Mouse (Mus musculus): Measurements from ENCODE around the gene Parp8.

Parp8 gene

DNA sequence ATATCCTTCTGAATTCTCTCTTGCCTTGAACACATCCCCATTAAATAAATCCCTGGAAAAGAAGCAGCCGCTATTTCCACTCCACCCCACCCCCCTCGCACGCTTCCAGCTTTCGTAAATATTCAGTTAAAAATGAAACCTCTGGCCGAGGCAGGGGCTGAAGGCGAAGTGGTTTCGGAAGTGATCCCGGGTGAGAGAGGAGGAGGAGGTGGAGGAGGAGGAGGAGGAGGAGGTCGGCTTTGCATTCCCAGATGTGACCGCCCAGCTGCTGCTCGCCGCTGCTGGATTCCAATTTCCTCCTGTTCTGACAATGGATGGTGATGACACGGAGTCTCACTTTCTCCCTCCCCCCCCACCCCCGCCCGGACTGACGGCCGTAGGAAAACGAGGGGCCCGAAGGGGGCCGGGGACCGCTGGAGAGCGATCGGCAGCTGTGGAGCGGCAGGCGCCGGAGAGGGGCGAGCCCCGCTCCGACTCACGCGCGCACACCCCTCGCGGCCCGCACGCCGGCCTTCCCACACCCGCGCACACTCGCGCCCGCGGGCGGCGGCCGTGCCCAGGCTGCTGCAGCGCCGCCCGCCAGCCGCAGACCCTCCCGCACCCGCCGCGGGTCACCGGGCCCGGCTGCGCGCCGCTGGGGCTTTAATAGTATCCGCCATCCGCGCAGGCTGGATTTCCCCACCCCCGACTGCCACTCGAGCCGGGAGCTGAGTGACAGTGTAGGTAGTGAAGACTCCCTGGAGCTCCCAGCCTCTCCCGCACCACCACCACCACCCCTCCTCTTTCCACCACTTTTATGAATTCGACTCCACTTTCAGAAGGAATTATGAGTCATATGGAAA, at the start of gene Parp8:
TSS of gene Parp8 (minus strand) at position 312 of the 842 bp plus-strand sequence.
- DNase-seq (ENCODE audit: low read depth, low spot score), result peak; percentile 71

DNA sequence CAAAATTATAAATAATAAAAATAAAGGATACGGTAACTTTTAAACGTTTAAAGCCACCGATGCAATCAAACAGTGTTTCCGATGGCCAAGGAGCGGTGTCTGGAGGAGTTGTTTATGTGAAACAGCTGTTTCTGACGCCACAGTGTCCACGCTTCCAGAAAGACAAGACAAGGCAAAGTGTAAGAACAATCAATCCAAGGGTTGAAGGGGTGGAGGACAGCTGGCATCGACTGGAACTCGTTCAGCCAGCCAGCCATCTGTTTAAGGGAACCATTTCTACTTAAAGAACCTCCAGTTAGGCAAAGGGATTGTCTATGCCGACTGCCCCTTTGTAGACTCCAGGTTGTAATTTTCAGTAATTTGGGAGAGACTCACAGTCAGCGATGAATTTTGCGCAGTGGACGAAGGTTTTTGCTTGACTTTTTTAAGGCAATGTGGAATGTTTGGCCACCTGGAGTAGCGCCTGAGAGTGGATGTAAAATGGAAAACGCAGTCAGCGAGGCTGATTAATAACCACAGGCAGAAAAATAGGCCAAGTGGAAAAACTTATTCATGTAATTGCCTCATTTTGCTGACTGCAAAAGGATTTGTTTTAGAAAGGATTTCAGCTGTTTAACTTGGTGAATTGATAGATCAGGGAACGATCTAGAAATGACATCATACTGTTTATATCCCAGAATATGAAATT, 37.4 kb upstream of the Parp8 start:
- no peak for DNase-seq (ENCODE audit: low read depth, low spot score)

DNA sequence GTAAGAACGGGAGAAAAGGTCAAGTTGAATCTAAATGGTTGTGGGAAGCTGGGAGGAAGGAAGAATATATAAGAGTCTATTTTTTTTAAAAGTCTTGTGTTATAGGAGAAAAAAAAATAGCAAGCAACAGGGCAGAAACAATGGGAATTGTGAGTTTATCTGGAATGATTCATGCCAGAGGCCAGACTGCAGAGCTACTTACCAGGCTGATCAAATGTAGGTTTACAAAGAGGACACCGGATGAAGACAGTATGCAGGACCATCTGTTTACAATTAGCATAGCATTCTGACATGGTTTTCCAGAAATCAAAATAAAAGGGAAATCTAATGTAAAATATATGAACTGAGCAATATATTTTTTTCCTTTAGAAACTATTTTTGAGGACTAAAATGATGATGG, 31.1 kb upstream of the Parp8 start:
- no peak for DNase-seq (ENCODE audit: low read depth, low spot score)

DNA sequence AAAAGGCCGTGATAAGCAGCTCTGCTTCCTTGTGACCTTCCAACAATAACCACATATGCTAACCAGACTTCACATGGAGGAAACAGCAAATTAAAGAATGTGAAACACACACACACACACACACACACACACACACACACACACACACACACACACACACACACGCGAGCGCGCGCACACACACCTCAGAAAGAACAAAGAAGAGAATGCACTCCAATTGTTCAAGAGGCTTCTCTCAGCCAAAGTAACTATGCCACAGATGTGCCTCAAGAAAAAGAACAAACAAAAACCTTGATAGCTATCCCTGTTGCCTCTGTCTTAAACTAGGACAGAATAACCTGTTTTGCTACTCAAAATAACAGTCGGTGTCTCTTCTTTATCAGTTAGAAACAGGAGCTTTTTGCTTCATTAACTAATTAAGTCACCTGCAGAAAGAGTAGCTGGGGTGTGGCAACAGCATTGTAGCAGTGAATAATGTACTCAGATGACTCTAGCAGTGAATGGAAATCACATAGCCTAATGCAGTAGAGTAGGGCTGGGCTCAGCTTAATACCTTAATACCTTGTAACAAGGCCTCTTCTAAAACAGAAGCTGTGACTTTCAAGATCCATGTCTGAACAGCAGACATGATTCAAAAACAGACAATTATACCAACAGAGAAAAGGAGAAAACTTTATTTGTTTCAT, 29.6 kb upstream of the Parp8 start:
- DNase-seq (ENCODE audit: low read depth, low spot score), result no peak

DNA sequence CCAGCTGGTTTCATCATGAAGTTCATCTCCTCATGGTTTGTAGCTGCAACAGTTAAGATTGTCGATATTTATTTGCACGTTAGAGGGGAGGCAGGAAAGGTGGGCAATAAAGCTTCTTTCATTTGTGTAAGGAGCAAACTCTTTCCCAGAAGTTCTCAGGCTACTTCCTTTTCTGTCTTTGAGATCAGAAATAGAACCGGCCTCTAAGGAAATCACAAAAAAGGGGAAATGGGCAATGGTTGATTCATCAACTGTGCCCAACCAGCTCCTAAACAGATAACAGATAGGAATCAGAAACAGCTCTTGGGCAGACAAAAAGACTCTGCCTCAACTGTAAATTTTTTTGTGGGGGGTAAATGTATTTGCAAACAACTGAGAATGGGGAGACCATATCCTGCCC, 27.4 kb upstream of the Parp8 start:
- DNase-seq (ENCODE audit: low read depth, low spot score), result peak; percentile 19

DNA sequence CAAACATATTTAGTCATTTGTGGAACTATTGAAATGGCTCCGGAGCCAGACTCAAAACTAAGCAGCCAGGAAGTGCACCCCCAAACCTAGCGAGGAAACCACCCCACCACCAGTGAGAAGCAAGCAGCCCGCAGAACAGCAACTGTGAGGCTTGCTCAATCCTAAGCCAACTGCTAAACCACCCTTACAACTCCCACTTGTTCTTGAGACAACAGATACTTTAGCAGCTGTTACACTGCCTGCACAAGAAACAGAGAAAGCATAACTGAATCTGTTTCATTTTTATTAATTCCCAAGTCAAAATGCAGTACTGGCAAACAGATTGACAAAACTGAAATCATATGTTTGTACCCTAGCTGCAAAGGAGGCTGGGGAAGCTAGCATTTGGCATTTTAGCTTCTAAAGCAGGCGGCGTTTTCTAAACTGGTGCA, 23.2 kb upstream of the Parp8 start:
- no peak for DNase-seq (ENCODE audit: low read depth, low spot score)

DNA sequence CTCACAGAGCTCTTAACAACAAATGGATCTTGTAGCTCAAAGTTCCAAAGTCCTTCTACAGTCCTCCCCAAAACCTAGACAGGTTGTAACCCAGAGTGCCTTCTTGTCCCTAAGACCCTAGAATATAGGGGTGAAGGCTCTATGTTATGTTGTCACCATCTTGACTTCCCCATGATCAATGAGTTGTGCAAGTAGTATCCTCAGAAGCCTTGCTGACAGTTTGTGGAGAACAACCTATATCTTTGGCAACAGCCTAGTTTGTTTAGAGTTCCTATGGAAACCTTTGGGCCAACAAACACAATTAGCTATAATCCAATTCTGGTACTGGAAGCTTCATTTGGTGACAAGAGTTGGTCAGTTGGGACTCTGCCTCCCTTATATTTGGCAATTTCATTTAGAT, 18.2 kb upstream of the Parp8 start:
- no peak for DNase-seq (ENCODE audit: low read depth, low spot score)

DNA sequence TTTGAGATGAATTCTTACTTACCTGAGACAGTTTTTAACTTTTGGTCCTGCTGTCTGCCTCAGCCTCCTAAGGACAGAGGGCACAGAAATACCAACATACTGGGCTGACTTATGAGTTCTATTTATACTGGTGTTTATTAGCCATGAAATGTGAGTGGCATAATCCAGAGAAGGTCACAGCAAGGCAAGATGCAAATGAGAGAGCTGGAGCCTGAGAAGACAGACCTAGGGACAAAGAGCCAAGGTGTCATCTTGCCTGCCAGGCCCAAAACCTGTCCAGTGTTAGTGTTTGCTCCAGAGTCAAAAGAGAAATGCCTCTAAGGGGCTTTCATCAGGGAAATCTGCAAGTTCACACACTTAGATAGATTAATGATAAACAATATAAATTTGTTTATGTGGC, 15.7 kb upstream of the Parp8 start:
- DNase-seq (ENCODE audit: low read depth, low spot score), result peak; percentile 31

DNA sequence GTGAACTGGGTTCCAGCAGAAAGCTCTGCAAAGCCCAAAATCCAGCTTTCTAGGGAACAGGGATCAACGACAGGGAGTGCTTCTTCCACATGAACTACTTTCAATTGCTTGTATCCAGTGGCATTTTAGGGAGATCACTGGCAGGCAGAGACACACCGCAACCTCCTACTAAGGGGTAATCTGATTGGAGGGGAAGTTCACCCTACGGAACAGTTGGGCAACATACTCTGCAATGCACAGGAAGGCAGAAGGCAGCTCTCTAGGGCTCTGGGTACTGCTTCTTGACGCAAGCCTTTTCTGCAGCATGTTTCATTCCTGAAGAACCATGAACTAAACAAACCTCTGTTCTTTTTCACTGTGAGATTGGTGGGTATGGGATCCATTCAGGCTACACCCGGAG, 10.9 kb upstream of the Parp8 start:
- no peak for DNase-seq (ENCODE audit: low read depth, low spot score)

DNA sequence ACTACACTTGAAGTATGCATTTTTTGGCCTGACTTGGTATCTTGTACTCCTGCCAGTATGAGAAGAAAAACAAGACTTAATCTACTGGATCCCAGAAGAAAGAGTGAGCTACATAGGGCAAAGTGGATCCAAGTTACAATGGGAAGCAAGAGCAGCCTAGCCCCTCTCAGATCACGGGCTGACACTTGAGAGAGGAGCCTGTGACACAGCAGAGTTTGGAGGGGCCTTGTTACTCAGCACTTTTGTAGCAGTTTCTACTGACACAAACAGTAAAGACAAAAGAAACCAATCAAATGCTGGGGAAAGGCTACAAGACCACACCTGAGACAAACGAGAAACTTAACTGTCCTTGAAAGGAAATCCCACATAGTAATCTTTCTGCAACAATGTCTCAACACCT, 9.8 kb upstream of the Parp8 start:
- DNase-seq (ENCODE audit: low read depth, low spot score), result no peak

DNA sequence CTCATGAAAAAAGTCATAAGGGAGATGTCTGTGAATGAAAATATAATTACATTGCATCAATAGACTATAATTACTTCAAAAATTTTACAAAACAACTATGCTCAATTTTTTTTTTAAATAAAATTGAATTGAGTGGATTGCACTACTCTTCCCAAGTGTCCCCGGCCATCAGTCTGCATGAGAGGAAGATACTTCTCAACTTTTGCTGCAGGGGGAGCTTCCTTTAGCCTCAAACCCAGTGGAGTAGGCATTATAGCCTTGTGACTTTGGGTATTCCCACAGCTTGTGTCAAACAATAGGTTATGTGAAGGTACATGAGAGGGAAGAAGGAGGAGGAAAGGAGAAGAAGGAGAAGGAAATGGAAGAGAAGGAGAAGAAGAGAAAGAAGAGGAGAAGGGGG, 9.3 kb upstream of the Parp8 start:
- DNase-seq (ENCODE audit: low read depth, low spot score), result peak; percentile 64

DNA sequence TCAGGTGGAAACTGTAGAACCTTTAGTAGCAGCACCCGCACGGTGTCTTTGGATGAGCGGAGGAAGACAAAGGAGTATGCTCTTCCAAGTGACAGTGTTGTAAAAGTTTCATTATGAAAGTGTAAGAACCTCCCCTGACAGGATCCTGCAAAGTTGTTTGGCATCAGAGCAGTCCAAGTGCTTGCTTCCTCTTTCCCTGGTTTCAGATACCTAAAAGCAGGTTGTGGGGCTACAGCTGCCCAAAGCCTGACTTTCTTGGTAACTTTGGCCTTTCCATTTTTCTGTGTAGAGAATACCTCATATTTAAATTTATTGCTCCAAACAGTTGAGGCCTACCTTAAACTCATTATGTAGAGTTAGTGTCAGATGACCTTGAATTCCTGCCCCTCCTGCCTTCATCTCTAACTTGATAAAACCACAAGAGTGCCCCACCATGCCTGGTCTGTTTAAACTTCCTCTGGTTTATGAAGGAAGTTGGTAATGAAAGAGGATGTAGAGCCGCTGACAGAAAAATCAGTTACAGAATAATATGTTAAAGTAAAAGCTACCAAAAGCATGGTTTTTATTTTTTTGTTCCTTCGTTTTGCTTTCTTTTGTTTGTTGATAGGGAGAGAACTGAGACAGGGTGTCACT, 8.5 kb upstream of the Parp8 start:
- peak; percentile 90 for DNase-seq (ENCODE audit: low read depth, low spot score)

DNA sequence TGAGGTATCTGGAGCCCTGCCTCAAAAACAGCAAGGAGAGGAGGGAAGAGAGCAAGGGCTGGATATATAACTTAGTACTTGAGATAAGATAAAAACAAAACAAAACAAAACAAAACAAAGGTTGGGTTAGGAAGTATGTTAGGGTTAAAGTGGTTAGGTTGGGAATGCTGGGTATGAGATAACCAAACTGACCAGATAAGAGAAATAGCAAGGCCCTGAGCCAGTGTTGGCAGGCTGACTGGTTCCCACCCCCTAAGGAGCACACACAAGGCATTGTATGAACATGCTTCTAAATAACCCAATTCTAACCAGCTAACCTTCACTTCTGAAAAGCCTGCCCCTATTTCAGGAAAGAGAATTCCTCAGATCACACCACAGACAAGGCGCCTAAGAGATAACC, 7.1 kb upstream of the Parp8 start:
- peak; percentile 70 for DNase-seq (ENCODE audit: low read depth, low spot score)

DNA sequence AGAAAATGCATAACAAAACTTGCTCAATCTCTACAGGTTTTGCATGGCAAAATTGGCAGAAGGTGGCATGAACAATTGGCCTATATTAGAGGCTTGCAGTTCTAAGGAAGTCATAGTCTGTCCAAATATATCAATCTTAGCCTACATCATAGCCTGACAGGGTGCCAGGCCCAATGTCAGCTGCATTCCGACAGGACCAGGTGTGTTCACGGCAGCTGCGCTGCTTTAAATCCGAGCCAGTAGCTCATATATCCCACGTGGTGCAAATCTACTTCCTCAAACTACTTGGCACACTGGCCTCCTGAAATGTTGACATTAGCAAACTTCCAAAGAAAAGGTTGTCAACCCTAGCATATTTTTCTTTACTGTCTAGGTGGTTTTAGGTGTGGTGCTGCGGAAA, 6.2 kb upstream of the Parp8 start:
- peak; percentile 93 for DNase-seq (ENCODE audit: low read depth, low spot score)

DNA sequence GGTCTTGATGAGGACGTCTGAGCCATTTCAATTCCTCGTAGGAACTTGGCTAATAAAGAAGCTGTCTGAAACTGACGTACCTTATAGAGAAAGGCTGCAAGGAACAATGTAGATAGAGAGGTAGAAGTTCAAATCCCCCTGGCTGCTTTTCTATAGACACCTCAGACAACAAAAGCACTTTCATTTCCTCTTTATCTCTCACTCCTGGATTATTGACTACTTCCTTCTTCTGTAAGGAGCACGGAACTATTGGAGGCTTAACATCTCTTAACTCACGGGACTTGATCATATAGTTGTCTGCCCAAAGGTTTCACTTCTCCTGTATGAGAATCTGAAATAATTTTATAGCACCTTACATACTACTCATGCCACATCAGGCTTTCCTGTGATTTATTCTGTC, 2.9 kb upstream of the Parp8 start:
- DNase-seq (ENCODE audit: low read depth, low spot score), result peak; percentile 87

DNA sequence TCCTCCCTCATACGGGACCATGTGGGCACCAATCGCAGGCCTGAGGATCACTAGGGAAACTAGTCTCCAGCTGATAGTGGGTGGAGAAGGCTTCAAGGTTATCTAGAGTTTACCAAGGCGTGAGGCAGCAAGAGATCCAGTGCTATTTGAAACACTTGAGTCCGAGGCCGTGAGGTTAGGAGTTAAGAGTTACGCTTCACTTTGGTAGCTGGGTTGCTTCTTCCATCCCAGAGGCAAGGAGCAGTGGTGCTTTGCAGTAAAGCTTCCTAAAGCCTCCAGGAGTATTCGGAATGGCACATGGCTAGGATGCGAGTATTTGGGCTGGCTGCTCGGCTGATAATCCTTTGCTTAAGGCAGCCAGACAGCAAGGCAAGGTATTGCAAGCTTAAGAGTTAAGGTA, 2.0 kb upstream of the Parp8 start:
- DNase-seq (ENCODE audit: low read depth, low spot score), result peak; percentile 32

DNA sequence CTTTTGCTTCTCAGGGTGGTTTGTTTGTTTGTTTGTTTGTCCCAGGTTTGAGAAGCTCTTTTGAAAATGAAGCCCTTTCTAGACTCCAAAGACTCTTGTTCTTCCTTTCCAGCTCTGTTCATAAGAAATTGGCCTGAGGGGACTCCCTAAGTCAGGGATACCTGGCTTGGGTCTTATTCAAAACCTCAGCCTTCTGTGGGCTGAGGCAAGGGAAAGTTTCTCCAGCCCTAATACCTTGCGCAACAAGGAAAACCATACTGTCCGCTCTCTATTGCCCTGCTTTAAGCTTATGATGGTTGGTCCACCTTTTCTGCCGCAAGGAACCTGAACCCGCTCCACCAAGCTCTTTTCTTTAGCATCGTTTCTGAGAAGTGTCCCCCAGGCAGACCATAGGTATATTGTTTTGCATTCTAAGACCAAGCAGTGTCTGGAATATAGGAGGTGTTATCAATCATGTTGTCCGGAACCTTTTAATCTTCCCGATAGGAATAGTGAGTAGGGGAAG, 991 bp upstream of the Parp8 start:
- DNase-seq (ENCODE audit: low read depth, low spot score), result peak; percentile 50

DNA sequence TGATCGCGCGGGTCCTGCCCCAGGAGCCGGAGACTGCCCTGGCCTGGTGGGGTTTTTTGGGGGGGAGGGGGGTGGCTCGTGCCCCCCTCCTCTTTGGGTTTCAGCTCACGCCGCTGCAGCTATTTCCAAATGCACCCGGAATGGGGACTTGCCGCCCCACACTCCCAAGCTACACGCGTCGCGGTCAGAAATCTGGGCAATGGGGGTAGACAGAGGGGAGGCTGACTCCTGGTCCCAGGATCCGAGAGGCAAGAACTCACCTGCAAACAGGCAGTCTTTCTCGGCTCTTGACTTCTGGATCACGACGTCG, 466 bp downstream of the Parp8 start:
- DNase-seq (ENCODE audit: low read depth, low spot score), result no peak

DNA sequence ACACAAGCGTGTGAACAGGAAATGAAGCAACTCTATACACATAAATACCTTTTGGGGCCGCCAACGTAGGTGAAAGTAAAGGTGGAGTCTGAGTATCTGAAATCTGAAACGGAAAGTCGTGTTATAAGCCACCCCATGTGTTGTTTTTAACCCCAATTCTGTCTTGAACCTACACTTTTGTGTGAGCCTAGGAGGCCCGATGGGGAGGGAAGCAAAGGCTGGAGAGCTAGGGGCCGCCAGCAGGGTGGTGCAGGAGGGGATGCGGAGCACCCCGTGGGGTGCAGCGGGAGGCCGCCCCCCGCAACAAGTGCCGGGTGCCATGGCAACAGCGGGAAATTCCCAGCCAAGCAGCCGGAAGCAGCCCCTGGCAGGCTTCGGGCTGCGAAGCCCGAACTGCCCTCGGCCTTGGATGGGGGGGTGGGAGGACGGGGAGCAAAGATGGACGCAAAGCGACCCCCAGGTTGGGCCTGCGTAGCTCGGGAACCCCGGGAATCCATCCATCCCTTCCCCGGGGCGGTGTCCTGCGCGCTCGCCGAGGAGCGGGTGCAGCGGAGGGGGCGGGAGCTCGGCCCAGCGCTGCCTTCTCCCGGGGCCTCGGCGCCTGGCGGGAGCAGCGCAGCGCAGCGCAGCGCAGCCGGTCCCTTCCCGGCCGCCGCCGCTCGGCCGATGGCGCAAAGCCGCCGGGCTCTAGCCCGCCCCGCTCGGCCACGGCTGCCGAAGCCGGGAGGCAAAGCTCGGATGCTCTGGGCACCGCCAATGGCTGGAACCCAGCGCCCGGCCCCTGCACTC, 1.0 kb downstream of the Parp8 start:
- peak; percentile 96 for DNase-seq (ENCODE audit: low read depth, low spot score)

DNA sequence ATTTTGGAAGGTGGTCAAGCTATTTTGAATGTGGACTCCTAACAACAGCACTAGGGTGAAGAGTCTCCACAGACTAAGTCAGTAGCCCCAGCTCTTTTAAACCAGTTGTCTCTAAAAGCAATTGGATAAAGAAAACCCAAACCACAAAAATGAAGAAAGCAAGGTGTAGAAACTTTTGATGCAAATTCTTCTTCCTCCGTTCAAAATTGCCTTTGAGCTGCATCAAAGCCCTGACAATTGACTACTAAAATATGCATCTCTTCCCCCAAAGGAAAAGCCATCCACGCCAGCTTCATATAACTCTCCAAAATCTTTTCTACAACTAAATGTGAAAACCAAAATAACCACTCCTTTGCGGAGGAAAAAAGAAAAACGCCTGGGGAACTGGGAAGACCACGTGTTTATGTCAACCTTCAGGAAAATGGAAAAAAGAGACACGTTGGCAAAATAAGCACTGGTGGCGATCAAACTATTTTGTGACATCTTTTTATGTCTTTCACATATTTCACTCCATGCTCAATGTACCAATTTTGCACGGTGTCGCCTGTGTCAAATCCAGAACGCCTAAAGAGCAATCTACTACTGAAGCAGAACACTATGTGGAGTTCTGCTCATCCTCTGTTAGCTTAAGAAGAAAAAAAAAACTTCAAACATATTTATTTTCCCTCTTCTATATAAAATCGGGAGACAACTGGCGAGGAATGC, 1.8 kb downstream of the Parp8 start:
- DNase-seq (ENCODE audit: low read depth, low spot score), result peak; percentile 62

DNA sequence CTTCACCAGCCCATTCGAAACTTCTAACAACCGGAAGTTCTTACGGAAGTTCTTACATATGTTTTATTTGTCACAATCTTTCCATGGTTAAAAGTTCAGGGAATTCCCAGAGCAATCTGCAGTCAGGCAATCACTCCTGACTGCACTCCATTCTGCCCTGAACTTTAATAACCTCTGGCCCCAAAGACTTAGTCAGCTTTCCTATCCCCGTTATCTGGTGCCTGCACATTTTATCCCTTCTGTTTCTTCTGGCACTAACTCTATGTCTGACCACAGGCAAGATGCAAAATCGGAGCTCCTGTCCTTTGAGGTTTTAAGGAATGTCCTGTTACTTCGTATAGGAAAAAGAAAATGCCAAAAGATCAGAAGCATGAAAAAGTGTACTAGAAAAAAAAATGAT, 4.7 kb downstream of the Parp8 start:
- no peak for DNase-seq (ENCODE audit: low read depth, low spot score)
